Mouse (Mus musculus): ENCODE data around the gene Ptma. TPM values are rescaled to one million over a fixed set of nuclear protein-coding genes. Genes with fewer than 3 reads are reported as not detected.

The Ptma gene
- total RNA-seq, 1 experiment from 2014 or later: 556 TPM

DNA sequence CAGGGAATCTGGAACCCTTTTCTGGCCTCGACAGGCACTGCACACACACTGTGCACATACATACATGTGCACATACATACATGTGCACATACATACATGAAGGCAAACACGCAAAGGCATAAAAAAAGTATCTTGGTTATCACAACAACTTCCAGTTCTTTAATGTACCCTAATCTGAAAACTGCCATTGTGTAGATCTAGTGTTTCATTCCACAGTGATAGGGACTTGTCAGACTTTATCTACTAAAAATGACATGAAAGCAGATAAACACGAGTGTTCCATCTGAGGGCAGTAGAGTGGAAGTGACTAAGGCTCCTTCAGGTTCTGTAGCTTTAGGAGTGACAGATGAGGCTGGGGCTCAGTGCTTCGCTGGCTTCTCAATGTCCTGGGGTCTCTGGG lies 24.8 kb downstream of the Ptma start:
- DNase-seq: no peak

GRCm38 (mm10) chr1:86551877-86552276 lies 25.4 kb downstream of the Ptma start:
- no peak for DNase-seq

- no peak for DNase-seq
Measured at GRCm38 (mm10) chr1:86555665-86556064, 29.1 kb downstream of the Ptma start.

DNA sequence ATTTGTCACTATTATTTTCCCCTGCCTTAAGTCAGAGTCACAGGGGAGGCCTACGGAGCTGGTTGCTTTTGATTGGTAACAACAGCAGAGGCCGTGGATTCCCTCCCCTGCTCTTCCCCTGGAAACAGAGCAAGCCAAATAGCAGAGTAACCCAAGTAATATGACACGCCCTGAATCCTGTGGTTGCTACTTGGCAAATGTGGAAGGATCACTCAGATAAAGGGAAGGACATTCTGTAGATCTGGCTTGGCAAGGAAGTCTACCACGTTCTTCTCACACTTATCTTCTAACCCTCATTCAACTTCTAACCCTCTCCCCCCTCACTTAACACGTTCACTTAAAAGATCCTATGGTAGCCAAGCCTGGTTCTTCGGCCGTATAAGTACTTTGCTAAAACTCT lies 31.3 kb downstream of the Ptma start:
- no peak for DNase-seq

DNA sequence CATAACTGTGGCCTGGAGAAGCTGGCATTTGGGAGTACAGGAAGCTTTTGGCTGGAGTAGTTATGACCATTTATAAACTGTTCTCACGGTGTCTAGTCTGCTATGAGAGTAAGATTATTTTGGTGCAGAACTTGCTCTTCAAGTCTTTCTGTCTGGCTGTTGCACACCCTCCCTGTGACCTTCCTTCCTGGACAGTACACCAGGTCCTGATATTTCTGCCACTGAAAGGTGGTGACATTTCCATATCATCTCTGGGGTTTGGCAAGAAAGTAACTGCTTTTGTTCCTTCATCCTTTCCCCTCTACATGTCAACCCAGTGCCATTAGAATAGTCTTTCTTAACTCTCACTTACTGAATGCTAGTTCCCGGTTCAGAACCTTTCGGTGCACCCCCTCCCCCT lies 32.7 kb downstream of the Ptma start:
- DNase-seq: no peak

GRCm38 (mm10) chr1:86562663-86563062 lies 36.1 kb downstream of the Ptma start:
- no peak for DNase-seq

GRCm38 (mm10) chr1:86568409-86568808 lies 41.9 kb downstream of the Ptma start:
- DNase-seq: no peak

DNA sequence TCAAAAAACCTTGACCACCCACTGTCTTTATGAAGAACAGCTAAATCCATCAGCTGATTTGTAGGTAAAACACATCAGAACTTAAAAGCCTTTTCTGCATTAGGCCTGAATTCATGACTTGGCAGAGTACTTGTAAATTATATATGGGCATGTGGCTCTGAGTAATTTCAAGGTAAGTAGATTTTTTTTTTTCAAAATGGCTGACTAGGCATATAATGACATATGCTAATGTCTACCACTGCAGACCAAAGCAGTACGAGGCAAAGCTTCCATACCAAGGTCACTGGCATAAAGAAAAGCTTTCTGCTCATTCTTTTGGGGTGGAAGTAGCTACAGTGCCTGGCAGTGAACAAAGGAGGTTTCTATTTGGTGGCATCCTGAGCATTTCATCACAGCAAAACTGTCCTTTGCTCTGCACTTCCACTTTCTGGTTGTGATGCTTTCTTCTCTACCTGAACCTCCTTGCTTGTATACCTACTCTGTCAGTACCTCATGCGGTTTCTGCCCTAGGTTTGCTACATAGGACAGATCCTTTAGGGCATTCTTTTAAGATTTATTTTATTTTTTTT lies 42.9 kb downstream of the Ptma start:
- DNase-seq: no peak

DNA sequence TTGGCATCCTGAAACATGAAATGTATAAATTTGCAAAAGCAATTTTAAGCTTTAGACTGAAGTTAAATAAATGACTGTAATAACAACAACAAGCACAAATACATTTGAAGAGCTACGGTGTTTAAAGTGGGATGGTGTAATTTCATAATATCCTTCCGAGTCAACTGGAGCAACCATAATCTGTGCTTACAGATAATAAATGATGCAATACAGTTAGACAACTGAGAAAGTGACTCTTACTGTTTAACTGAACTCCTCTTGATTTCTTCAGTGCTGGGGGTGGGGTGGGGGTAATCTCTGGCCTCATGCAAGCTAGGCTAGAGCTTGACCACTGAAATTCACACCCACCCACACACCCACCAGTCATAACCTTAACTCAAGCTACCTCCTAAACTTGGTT lies 44.9 kb downstream of the Ptma start:
- DNase-seq: no peak

DNA sequence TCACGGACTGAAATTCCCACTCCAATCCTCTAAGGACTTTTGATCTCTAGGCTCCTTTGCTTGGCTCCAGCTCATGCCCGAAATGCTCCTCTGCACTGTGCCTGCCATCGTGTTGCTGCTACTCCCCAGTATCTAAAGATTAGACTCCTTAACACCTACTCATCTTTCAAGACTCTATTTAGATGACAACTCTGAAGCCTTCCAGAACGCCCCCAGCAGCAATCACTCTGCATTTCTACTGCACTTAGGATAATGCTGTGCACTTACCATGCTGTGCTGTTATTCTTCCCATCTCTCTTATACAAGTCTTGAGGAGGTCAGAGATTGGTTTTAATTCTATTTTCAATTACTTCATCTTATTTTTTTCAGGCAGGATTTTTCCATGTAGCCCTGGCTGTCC lies 45.4 kb downstream of the Ptma start:
- DNase-seq: no peak

Other genes starting within 250 kb of the Ptma start
- gene B3gnt7, start 223.9 kb upstream of the Ptma start, total RNA-seq (2021): 0.12 TPM in 1 of 2 replicates, not detected in the other
- gene Ncl, start 167.3 kb upstream of the Ptma start, total RNA-seq (2021): 238 and 311 TPM in 2 replicates
- not detected in 2 replicates for gene Nmur1, start 100.5 kb upstream of the Ptma start, total RNA-seq (2021)
- not detected in 2 replicates for gene Tex44, start 100.4 kb upstream of the Ptma start, total RNA-seq (2021)
- 29.9 and 36.9 TPM in 2 replicates for gene Pde6d, start 55.9 kb downstream of the Ptma start, total RNA-seq (2021)
- 16.8 and 18.0 TPM in 2 replicates for gene Cops7b, start 56.2 kb downstream of the Ptma start, total RNA-seq (2021)
- gene Nppc, start 143.8 kb downstream of the Ptma start, total RNA-seq (2021): not detected in 2 replicates
- 14.2 and 18.9 TPM in 2 replicates for gene Dis3l2, start 177.1 kb downstream of the Ptma start, total RNA-seq (2021)